Mouse (Mus musculus): ENCODE data around the gene Mob2. TPM values are rescaled to one million over a fixed set of nuclear protein-coding genes. Genes with fewer than 3 reads are reported as not detected.
A peak's percentile ranks its signal among the peaks of the same experiment; 100 is the strongest.

Mob2 gene
- polyA plus RNA-seq, 1 experiment from 2014 or later: 64.3 TPM

GRCm38 (mm10) chr7:142016562-142016961 is 44.3 kb downstream of the Mob2 start:
- no peaks in the 10 kb centered on the region for H3K27me3 ChIP-seq
- no peak overlapping the region for H3K27ac ChIP-seq
- peaks cover 52% of the 10 kb centered on the region for H3K36me3 ChIP-seq
- whole genome bisulfite sequencing (ENCODE audit: insufficient replicate concordance): 59% methylated on average over 1 of the region's 1 CpGs
- no peaks in the 10 kb centered on the region for H3K9me3 ChIP-seq (replicated peaks)
- ATAC-seq (ENCODE audit: low read depth): no peak
- no peak overlapping the region for H3K4me2 ChIP-seq
- H3K9ac ChIP-seq: no peak overlapping the region
- DNase-seq: no peak
- peaks cover 35% of the 10 kb centered on the region for H3K4me1 ChIP-seq (replicated peaks)
- no peak overlapping the region for H3K4me3 ChIP-seq (replicated peaks)

- H3K4me3 ChIP-seq (replicated peaks): no peak overlapping the region
- H3K4me1 ChIP-seq (replicated peaks): no peaks in the 10 kb centered on the region
- H3K9me3 ChIP-seq (replicated peaks): no peaks in the 10 kb centered on the region
- H3K9ac ChIP-seq: no peak overlapping the region
- DNase-seq (no peak), ATAC-seq (ENCODE audit: low read depth) (peak; percentile 21; the same call in 1 of the 2 replicates)
- H3K36me3 ChIP-seq: peaks cover 16% of the 10 kb centered on the region; the same call in 1 of the 2 replicates
- no peaks in the 10 kb centered on the region for H3K27me3 ChIP-seq
- 91% methylated on average over 19 of the region's 22 CpGs for WGBS (ENCODE audit: insufficient replicate concordance)
- H3K27ac ChIP-seq: no peak overlapping the region
- H3K4me2 ChIP-seq: no peak overlapping the region
Observed at GRCm38 (mm10) chr7:142001597-142002340, 59.1 kb downstream of the Mob2 start.

- WGBS (ENCODE audit: insufficient replicate concordance): 80% methylated on average over 3 of the region's 3 CpGs
Observed at GRCm38 (mm10) chr7:142000661-142001060, 60.2 kb downstream of the Mob2 start.

GRCm38 (mm10) chr7:141994121-141994520 is 66.7 kb downstream of the Mob2 start:
- H3K27me3 ChIP-seq: no peaks in the 10 kb centered on the region
- 64% methylated on average over 4 of the region's 4 CpGs for WGBS (ENCODE audit: insufficient replicate concordance)

More at GRCm38 (mm10) chr7:142000661-142001060, 60.2 kb downstream of the Mob2 start:
- H3K4me2 ChIP-seq: no peak overlapping the region
- DNase-seq: no peak
- no peak overlapping the region for H3K9ac ChIP-seq
- 0 out of 2 replicates have a peak, but pooled peaks cover 7% of the 10 kb centered on the region for H3K36me3 ChIP-seq
- no peaks in the 10 kb centered on the region for H3K9me3 ChIP-seq (replicated peaks)
- no peak overlapping the region for H3K27ac ChIP-seq
- H3K4me3 ChIP-seq (replicated peaks): no peak overlapping the region
- no peaks in the 10 kb centered on the region for H3K4me1 ChIP-seq (replicated peaks)
- no peak for ATAC-seq (ENCODE audit: low read depth)
- no peaks in the 10 kb centered on the region for H3K27me3 ChIP-seq

GRCm38 (mm10) chr7:141991183-141991582 is 69.7 kb downstream of the Mob2 start:
- WGBS (ENCODE audit: insufficient replicate concordance): 69% methylated on average over 2 of the region's 2 CpGs
- H3K9me3 ChIP-seq (replicated peaks): no peaks in the 10 kb centered on the region
- H3K4me1 ChIP-seq (replicated peaks): no peaks in the 10 kb centered on the region
- no peaks in the 10 kb centered on the region for H3K36me3 ChIP-seq
- no peak overlapping the region for H3K27ac ChIP-seq
- DNase-seq (no peak), ATAC-seq (ENCODE audit: low read depth) (no peak)
- no peak overlapping the region for H3K9ac ChIP-seq
- no peak overlapping the region for H3K4me3 ChIP-seq (replicated peaks)
- no peak overlapping the region for H3K4me2 ChIP-seq
- H3K27me3 ChIP-seq: no peaks in the 10 kb centered on the region

More at GRCm38 (mm10) chr7:141994121-141994520, 66.7 kb downstream of the Mob2 start:
- no peaks in the 10 kb centered on the region for H3K4me1 ChIP-seq (replicated peaks)
- DNase-seq: no peak
- no peak overlapping the region for H3K9ac ChIP-seq
- H3K36me3 ChIP-seq: no peaks in the 10 kb centered on the region
- H3K27ac ChIP-seq: no peak overlapping the region
- H3K4me3 ChIP-seq (replicated peaks): no peak overlapping the region
- no peak for ATAC-seq (ENCODE audit: low read depth)
- H3K4me2 ChIP-seq: no peak overlapping the region
- H3K9me3 ChIP-seq (replicated peaks): no peaks in the 10 kb centered on the region

GRCm38 (mm10) chr7:141988314-141988806 is 72.5 kb downstream of the Mob2 start:
- H3K27me3 ChIP-seq: no peaks in the 10 kb centered on the region
- ATAC-seq (ENCODE audit: low read depth): peak; percentile 59
- no peaks in the 10 kb centered on the region for H3K9me3 ChIP-seq (replicated peaks)
- no peak overlapping the region for H3K27ac ChIP-seq
- 72% methylated on average over 7 of the region's 7 CpGs for WGBS (ENCODE audit: insufficient replicate concordance)
- no peak overlapping the region for H3K4me2 ChIP-seq
- DNase-seq: no peak
- no peak overlapping the region for H3K4me3 ChIP-seq (replicated peaks)
- no peaks in the 10 kb centered on the region for H3K4me1 ChIP-seq (replicated peaks)
- no peak overlapping the region for H3K9ac ChIP-seq
- H3K36me3 ChIP-seq: no peaks in the 10 kb centered on the region

GRCm38 (mm10) chr7:141981237-141981636 is 79.6 kb downstream of the Mob2 start:
- H3K4me3 ChIP-seq (replicated peaks): no peak overlapping the region
- no peaks in the 10 kb centered on the region for H3K36me3 ChIP-seq
- DNase-seq: no peak
- no peak overlapping the region for H3K9ac ChIP-seq
- no peaks in the 10 kb centered on the region for H3K27me3 ChIP-seq
- H3K4me2 ChIP-seq: no peak overlapping the region
- H3K27ac ChIP-seq: no peak overlapping the region
- 75% methylated on average over 7 of the region's 7 CpGs for WGBS (ENCODE audit: insufficient replicate concordance)
- no peaks in the 10 kb centered on the region for H3K4me1 ChIP-seq (replicated peaks)
- ATAC-seq (ENCODE audit: low read depth): no peak
- no peaks in the 10 kb centered on the region for H3K9me3 ChIP-seq (replicated peaks)

- no peaks in the 10 kb centered on the region for H3K4me1 ChIP-seq (replicated peaks)
- H3K9me3 ChIP-seq (replicated peaks): no peaks in the 10 kb centered on the region
- H3K4me3 ChIP-seq (replicated peaks): no peak overlapping the region
- 68% methylated on average over 4 of the region's 4 CpGs for WGBS (ENCODE audit: insufficient replicate concordance)
- no peak overlapping the region for H3K27ac ChIP-seq
- H3K9ac ChIP-seq: no peak overlapping the region
- H3K36me3 ChIP-seq: no peaks in the 10 kb centered on the region
- H3K4me2 ChIP-seq: no peak overlapping the region
- no peak for DNase-seq
- ATAC-seq (ENCODE audit: low read depth): no peak
- no peaks in the 10 kb centered on the region for H3K27me3 ChIP-seq
Observed at GRCm38 (mm10) chr7:141979247-141979646, 81.6 kb downstream of the Mob2 start.

GRCm38 (mm10) chr7:141978003-141978402 is 82.9 kb downstream of the Mob2 start:
- Histone ChIP-seq H3K4me3 (replicated peaks) (no peak overlapping the region), H3K27me3 (no peaks in the 10 kb centered on the region), H3K4me2 (no peak overlapping the region), H3K4me1 (replicated peaks) (no peaks in the 10 kb centered on the region), H3K27ac (no peak overlapping the region), H3K9ac (no peak overlapping the region), H3K9me3 (replicated peaks) (no peaks in the 10 kb centered on the region), H3K36me3 (no peaks in the 10 kb centered on the region)
- WGBS (ENCODE audit: insufficient replicate concordance): 66% methylated on average over 6 of the region's 6 CpGs
- ATAC-seq (ENCODE audit: low read depth) (no peak), DNase-seq (no peak)

- ATAC-seq (ENCODE audit: low read depth): no peak
Observed at GRCm38 (mm10) chr7:141972831-141973619, 87.8 kb downstream of the Mob2 start.

GRCm38 (mm10) chr7:141966281-141966680 is 94.6 kb downstream of the Mob2 start:
- no peak overlapping the region for H3K4me3 ChIP-seq (replicated peaks)
- H3K4me2 ChIP-seq: no peak overlapping the region
- no peaks in the 10 kb centered on the region for H3K9me3 ChIP-seq (replicated peaks)
- 47% methylated on average over 2 of the region's 2 CpGs for WGBS (ENCODE audit: insufficient replicate concordance)
- ATAC-seq (ENCODE audit: low read depth) (no peak), DNase-seq (no peak)
- H3K27ac ChIP-seq: no peak overlapping the region
- no peak overlapping the region for H3K9ac ChIP-seq
- H3K27me3 ChIP-seq: no peaks in the 10 kb centered on the region
- no peaks in the 10 kb centered on the region for H3K36me3 ChIP-seq
- H3K4me1 ChIP-seq (replicated peaks): no peaks in the 10 kb centered on the region

More at GRCm38 (mm10) chr7:141972831-141973619, 87.8 kb downstream of the Mob2 start:
- Histone ChIP-seq H3K27me3 (no peaks in the 10 kb centered on the region), H3K27ac (no peak overlapping the region), H3K36me3 (no peaks in the 10 kb centered on the region), H3K4me2 (no peak overlapping the region), H3K9ac (no peak overlapping the region), H3K4me3 (replicated peaks) (no peak overlapping the region), H3K9me3 (replicated peaks) (no peaks in the 10 kb centered on the region), H3K4me1 (replicated peaks) (no peaks in the 10 kb centered on the region)
- DNase-seq: no peak
- WGBS (ENCODE audit: insufficient replicate concordance): 17% methylated on average over 7 of the region's 7 CpGs
